Mouse (Mus musculus) embryonic facial prominence, embryonic 12.5 days (tissue): Measurements from ENCODE around the gene Zfp592. TPM values are rescaled to one million over a fixed set of nuclear protein-coding genes. Genes with fewer than 3 reads are reported as not detected.
"Not testable (repeated sequence)": the region's sequence is repeated elsewhere in the genome, so short reads cannot be mapped to it uniquely, and the experiment has no call there.

Experiments
- ATAC-seq: fragments of 200-750 bp; cut with Nextera tagmentation; 2 replicates; pipeline ENCODE4 v1.8.0; 2017; ENCODE audit not compliant: insufficient number of reproducible peaks, insufficient read depth, low FRiP score, low TSS enrichment
- H3K27ac ChIP-seq: fragments of 300-500 bp; sonication (generic); 2 replicates; pipeline ENCODE4 v1.5.1; 2016; ENCODE audit warnings: mild to moderate bottlenecking
- H3K27me3 ChIP-seq: fragments of 300-500 bp; sonication (generic); 2 replicates; pipeline ENCODE4 v1.6.1; 2016; ENCODE audit warnings: mild to moderate bottlenecking, moderate library complexity
- H3K36me3 ChIP-seq: fragments of 300-500 bp; sonication (generic); 2 replicates; pipeline ENCODE4 v1.6.1; 2016; ENCODE audit warnings: mild to moderate bottlenecking
- H3K4me1 ChIP-seq: fragments of 300-500 bp; sonication (generic); 2 replicates; pipeline ENCODE4 v1.6.1; 2016
- H3K4me2 ChIP-seq: fragments of 300-500 bp; sonication (generic); replicated peaks from 2 replicates; pipeline ENCODE4 v1.6.1; 2016; ENCODE audit warnings: mild to moderate bottlenecking, moderate library complexity
- H3K4me3 ChIP-seq: fragments of 300-500 bp; sonication (generic); 2 replicates; pipeline ENCODE4 v1.5.1; 2016; ENCODE audit warnings: mild to moderate bottlenecking
- H3K9ac ChIP-seq: fragments of 300-500 bp; sonication (generic); 2 replicates; pipeline ENCODE4 v1.6.1; 2016; ENCODE audit warnings: mild to moderate bottlenecking, moderate library complexity
- H3K9me3 ChIP-seq: fragments of 300-500 bp; sonication (generic); 2 replicates; pipeline ENCODE4 v1.6.1; 2016; ENCODE audit warnings: mild to moderate bottlenecking, moderate library complexity
- WGBS: fragments of 180-500 bp; shearing (Covaris S2); methylation state at CpG from one replicate; pipeline ENCODE4 v1.1.7; 2016; 5-methylcytosine and 5-hydroxymethylcytosine counted together
- polyA plus RNA-seq: library from polyadenylated mRNA; unstranded; fragments of >200 nt; fragmentation: Nextera tagmentation; extraction: Ambion mirVana; gene quantifications from 2 replicates; pipeline ENCODE4 v1.2.1, GENCODE M21; 2016

Zfp592 gene
- polyA plus RNA-seq, 1 experiment from 2014 or later: 13.7 TPM

- not testable (repeated sequence) for H3K36me3 ChIP-seq, ATAC-seq, H3K4me3 ChIP-seq, H3K27me3 ChIP-seq, H3K9ac ChIP-seq, H3K4me2 ChIP-seq, H3K4me1 ChIP-seq, H3K9me3 ChIP-seq, H3K27ac ChIP-seq
- WGBS: 84% methylated on average over 4 of the region's 4 CpGs
Observed at GRCm38 (mm10) chr7:80972920-80973637, 20.4 kb upstream of the Zfp592 start.

DNA sequence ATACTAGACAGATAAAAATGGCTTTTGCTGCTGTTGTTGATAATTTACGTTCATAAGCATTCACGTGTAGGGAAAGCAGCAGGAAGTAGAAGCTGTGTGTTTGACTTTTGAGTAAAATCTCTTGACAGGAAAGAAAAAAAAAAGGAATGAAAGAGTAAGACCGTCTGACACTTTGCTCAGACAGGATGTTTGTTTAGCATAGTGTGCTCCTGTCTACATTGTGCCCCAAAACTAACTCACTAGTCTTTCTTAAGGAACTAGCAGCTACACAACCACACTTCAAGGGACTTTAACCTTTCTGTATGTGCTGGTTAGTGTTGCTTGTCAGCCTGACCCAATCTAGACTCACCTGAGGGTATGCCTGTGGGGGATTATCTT is 19.9 kb upstream of the Zfp592 start:
- not testable (repeated sequence) for H3K4me3 ChIP-seq, ATAC-seq, H3K9ac ChIP-seq, H3K36me3 ChIP-seq, H3K27ac ChIP-seq, H3K27me3 ChIP-seq, H3K9me3 ChIP-seq, H3K4me2 ChIP-seq, H3K4me1 ChIP-seq
- WGBS: 70% methylated on average over 3 of the region's 3 CpGs

DNA sequence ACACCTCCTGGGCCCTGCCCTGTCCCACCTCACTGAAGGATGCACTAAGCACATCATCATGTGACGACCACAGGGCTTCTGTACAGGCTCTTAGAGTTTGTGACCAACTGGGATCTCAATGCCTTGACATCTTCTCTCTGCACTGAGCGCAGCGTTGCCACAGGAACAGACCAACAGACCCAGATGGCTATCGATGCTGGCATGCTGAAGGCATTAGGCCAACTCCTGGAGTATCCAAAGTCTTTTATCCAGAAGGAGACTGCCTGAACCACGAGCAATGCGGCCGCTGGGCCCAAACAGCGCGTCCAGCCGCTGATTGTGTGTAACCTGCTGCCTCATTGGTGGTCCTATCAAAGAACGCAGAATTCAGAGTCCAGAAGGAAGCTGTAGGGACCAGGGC is 12.9 kb upstream of the Zfp592 start:
- no peak for ATAC-seq
- H3K27me3 ChIP-seq: no peaks in the 10 kb centered on the region
- no peaks in the 10 kb centered on the region for H3K9me3 ChIP-seq
- H3K36me3 ChIP-seq: no peaks in the 10 kb centered on the region
- H3K4me2 ChIP-seq: no peak overlapping the region
- no peaks in the 10 kb centered on the region for H3K4me1 ChIP-seq
- 87% methylated on average over 11 of the region's 11 CpGs for WGBS
- H3K4me3 ChIP-seq: no peak overlapping the region
- H3K9ac ChIP-seq: no peak overlapping the region
- no peak overlapping the region for H3K27ac ChIP-seq

GRCm38 (mm10) chr7:80986458-80987187 is 6.9 kb upstream of the Zfp592 start:
- ATAC-seq: no peak
- H3K4me2 ChIP-seq: no peak overlapping the region
- 53% methylated on average over 6 of the region's 6 CpGs for WGBS
- H3K4me1 ChIP-seq: peaks cover 3% of the 10 kb centered on the region
- no peak overlapping the region for H3K4me3 ChIP-seq
- no peak overlapping the region for H3K27ac ChIP-seq
- H3K9me3 ChIP-seq: no peaks in the 10 kb centered on the region
- H3K9ac ChIP-seq: no peak overlapping the region
- no peaks in the 10 kb centered on the region for H3K36me3 ChIP-seq
- no peaks in the 10 kb centered on the region for H3K27me3 ChIP-seq

DNA sequence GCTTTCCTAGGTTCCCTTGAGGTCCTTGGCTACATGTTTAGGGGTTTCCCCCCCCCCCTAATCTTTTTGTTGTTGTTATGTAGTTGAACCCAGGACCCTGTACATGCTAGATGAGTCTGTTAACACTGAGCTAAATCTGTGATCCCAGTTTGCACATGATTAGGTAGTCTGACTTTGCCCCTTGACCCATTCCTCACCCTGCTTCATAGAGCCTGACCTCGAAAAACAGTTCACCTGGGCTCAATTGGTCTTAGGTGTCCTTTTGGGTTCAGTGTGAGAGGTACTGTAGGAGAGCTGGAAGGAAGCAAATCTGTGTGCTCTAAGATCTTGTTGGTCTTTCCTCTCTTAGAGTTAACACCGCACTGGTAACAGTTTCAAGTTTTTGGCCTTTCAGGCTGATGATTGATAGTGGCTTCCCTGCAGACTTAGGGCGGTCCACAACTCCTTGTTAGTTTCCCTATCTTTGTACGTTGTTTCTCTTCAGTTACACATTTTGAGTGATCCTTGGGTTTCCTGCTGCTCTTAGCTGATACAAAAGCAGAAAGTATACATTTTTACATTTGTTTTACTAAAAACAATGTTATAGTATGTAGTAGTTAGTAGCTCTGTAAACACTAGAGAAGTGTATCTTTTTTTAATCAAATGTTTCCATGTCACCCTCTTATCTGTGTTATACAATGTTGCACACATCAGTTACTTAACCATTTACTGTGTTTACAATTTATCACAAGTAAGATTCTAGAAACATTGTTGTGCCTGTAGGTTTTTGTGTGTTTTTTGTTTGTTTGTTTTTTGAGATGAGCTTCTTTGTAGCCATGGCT is 5.5 kb upstream of the Zfp592 start:
- Histone ChIP-seq H3K27ac (no peak overlapping the region), H3K4me2 (no peak overlapping the region), H3K4me1 (peaks cover 10% of the 10 kb centered on the region), H3K36me3 (no peaks in the 10 kb centered on the region), H3K4me3 (no peak overlapping the region), H3K27me3 (no peaks in the 10 kb centered on the region), H3K9ac (no peak overlapping the region), H3K9me3 (no peaks in the 10 kb centered on the region)
- no peak for ATAC-seq
- 85% methylated on average over 4 of the region's 4 CpGs for WGBS

GRCm38 (mm10) chr7:80990276-80990675 is 3.2 kb upstream of the Zfp592 start:
- Histone ChIP-seq H3K4me3 (no peak overlapping the region), H3K27me3 (no peaks in the 10 kb centered on the region), H3K36me3 (no peaks in the 10 kb centered on the region), H3K4me1 (peaks cover 19% of the 10 kb centered on the region), H3K9me3 (no peaks in the 10 kb centered on the region), H3K4me2 (no peak overlapping the region), H3K9ac (no peak overlapping the region), H3K27ac (no peak overlapping the region)
- 93% methylated on average over 6 of the region's 6 CpGs for WGBS
- no peak for ATAC-seq

DNA sequence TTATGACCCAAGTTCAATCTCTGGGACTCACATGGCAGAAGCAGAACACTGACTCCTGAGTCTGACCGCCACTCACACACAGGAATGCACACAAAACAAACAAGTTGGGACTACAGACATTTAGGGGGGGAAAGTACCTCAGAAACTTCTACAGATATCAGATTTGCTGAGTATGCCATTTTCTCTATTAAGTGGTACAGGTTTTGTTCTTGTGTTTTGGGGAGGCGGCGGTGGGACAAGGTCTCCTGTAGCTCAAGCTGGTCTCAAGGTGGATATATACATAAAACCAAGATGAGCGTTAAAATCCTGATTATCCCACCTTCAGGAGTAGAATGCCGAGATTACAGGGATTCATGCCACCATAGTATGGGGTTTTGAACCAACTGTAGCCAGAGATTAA is 1.9 kb upstream of the Zfp592 start:
- Histone ChIP-seq H3K9ac (no peak overlapping the region), H3K4me1 (peaks cover 20% of the 10 kb centered on the region), H3K36me3 (no peaks in the 10 kb centered on the region), H3K9me3 (no peaks in the 10 kb centered on the region), H3K27me3 (no peaks in the 10 kb centered on the region), H3K27ac (no peak overlapping the region), H3K4me2 (peak overlapping the region; percentile 90; the same call in 1 of the 2 replicates), H3K4me3 (no peak overlapping the region)
- ATAC-seq: no peak
- 92% methylated on average over 5 of the region's 5 CpGs for WGBS

- no peak for ATAC-seq
- peak overlapping the region; percentile 84 for H3K9ac ChIP-seq
- H3K4me1 ChIP-seq: peaks cover 20% of the 10 kb centered on the region
- H3K4me3 ChIP-seq: peak overlapping the region; percentile 65
- H3K27ac ChIP-seq: no peak overlapping the region
- peak overlapping the region; percentile 90 for H3K4me2 ChIP-seq
- no peaks in the 10 kb centered on the region for H3K27me3 ChIP-seq
- H3K9me3 ChIP-seq: no peaks in the 10 kb centered on the region
- H3K36me3 ChIP-seq: no peaks in the 10 kb centered on the region
- WGBS: 71% methylated on average over 6 of the region's 6 CpGs
Observed at GRCm38 (mm10) chr7:80992063-80992462, 1.4 kb upstream of the Zfp592 start.

DNA sequence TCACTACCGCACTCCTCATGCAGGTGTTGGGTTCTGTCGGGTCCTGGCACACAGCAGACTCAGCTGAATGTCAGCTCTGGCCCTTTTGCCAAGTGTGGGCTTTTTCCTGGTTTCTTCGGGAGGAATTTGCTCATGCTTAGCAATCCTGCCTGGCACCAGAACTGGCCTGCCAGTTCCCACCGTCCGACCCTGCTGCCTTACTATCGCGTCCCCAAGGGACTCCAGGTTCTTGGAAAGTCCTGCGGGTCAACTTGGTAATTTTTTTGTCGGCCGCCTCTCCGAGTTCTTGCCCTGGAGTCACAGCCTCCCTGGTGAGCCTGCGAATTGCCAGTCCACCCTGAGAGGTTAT is 876 bp upstream of the Zfp592 start:
- Histone ChIP-seq H3K4me3 (peak overlapping the region; percentile 65), H3K4me2 (peak overlapping the region; percentile 90), H3K9me3 (no peaks in the 10 kb centered on the region), H3K27ac (peak overlapping the region; percentile 97), H3K9ac (peak overlapping the region; percentile 84), H3K4me1 (peaks cover 20% of the 10 kb centered on the region), H3K36me3 (no peaks in the 10 kb centered on the region), H3K27me3 (no peaks in the 10 kb centered on the region)
- ATAC-seq: no peak
- under 1% methylated on average over 12 of the region's 12 CpGs for WGBS

GRCm38 (mm10) chr7:80993834-80994662 is 567 bp downstream of the Zfp592 start:
- 2% methylated on average over 44 of the region's 58 CpGs for WGBS
- peak; percentile 91 for ATAC-seq
- Histone ChIP-seq H3K27ac (peak overlapping the region; percentile 97), H3K36me3 (no peaks in the 10 kb centered on the region), H3K27me3 (no peaks in the 10 kb centered on the region), H3K4me1 (peaks cover 20% of the 10 kb centered on the region), H3K4me2 (peak overlapping the region; percentile 90), H3K4me3 (peak overlapping the region; percentile 65), H3K9ac (peak overlapping the region; percentile 84), H3K9me3 (no peaks in the 10 kb centered on the region)

- Histone ChIP-seq H3K9ac (peak overlapping the region; percentile 84), H3K4me2 (peak overlapping the region; percentile 90), H3K27ac (no peak overlapping the region), H3K4me3 (peak overlapping the region; percentile 65), H3K36me3 (no peaks in the 10 kb centered on the region), H3K27me3 (no peaks in the 10 kb centered on the region), H3K4me1 (peaks cover 20% of the 10 kb centered on the region), H3K9me3 (no peaks in the 10 kb centered on the region)
- 37% methylated on average over 6 of the region's 6 CpGs for WGBS
- no peak for ATAC-seq
Observed at GRCm38 (mm10) chr7:80994663-80995005, 1.2 kb downstream of the Zfp592 start.
